Mouse (Mus musculus): ENCODE measurements around the gene Lrp4.

DNA sequence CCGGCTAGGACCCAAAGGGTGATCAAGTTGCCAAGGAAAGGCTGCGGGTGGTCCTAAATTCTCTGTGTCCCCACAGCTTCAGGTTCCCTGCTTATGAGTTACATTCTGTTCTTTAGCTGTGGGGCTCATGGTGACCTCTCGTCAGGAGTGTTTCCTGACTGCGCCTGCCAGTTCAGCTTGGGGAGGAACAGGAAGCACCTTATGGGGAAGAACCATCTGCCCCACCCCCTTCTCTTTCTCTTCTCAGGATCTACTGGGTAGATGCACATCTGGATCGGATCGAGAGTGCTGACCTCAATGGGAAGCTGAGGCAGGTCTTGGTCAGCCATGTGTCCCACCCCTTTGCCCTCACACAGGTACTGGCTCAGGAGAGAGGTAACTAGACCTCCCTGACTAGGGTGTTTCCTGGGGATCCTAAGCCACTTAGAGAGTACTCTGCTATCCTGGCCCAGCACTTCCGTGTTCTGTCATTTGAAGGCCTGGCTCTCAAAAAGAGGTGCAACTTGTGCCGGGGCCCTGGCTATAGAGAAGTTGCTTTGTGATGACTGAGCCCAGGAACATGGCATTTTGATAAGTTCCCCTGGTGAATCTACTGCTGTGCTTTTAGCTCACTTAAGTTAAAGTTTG is 40.9 kb downstream of the Lrp4 start:
- TF ChIP-seq CTCF (IDR thresholded peaks at IDR 0.05): no peak
- no peak for TF ChIP-seq EP300 (IDR thresholded peaks at IDR 0.05)

All from lung, postnatal 0 days (tissue).